In the genomic region with DNA sequence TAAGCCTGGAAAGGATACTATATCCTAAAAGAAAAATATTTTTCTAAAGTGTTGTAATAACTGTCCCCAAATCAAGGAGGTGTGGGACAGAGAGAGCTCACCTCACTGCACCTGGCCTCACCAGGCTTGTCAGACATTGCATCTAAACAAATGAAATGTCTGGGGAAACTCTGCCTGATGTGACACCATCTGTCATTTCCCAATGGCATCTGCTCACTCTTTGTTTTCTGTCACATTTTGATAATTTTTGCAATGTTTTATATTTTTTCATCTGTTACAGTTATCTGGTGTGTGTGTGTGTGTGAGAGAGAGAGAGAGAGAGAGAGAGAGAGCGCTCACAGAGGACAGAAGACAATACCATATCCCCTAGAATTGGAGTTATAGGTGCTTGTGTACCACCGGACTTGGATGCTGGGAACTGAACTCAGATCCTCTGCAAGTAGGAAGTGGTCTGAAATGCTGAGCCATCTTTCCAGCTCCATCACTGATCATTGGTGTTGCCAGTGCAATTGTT, we compare ENCODE assay signal across 13 mouse cellular contexts.
"Had no signal": no experiment of that assay in that cellular context is flagged by ENCODE, and none has a peak within 500 bp of the region (broad histone marks: within the 10 kb centered on the region; RNA-seq: fewer than 3 reads in every experiment).

No protein-coding gene starts in this region.

- H3K9me3 ChIP-seq: limb, embryonic 12.5 days; liver, embryonic 13.5 days; lung, embryonic 15.5 days; midbrain, embryonic 12.5 days had no signal

- H3K27ac ChIP-seq: limb, embryonic 12.5 days; liver, embryonic 13.5 days; lung, embryonic 15.5 days; midbrain, embryonic 12.5 days had no signal

- ATAC-seq: liver, postnatal 0 days; midbrain, embryonic 16.5 days had no signal

- H3K9ac ChIP-seq: limb, embryonic 12.5 days; liver, embryonic 13.5 days; liver, postnatal 0 days; lung, embryonic 15.5 days; midbrain, embryonic 12.5 days had no signal

- H3K4me2 ChIP-seq: limb, embryonic 12.5 days; liver, embryonic 13.5 days; lung, embryonic 15.5 days; midbrain, embryonic 12.5 days had no signal

- H3K27me3 ChIP-seq: liver, embryonic 13.5 days; lung, embryonic 15.5 days; midbrain, embryonic 12.5 days had no signal

- H3K4me1 ChIP-seq: limb, embryonic 12.5 days; liver, embryonic 13.5 days; lung, embryonic 15.5 days; midbrain, embryonic 12.5 days had no signal

- H3K4me3 ChIP-seq: limb, embryonic 12.5 days; liver, embryonic 13.5 days; lung, embryonic 15.5 days; midbrain, embryonic 12.5 days had no signal

- DNase-seq: kidney, adult 11 months; kidney, postnatal 10 days; kidney, postnatal 4 days; liver; liver, embryonic 13.5 days; liver, postnatal 0 days; right cerebral cortex, adult 18-20 months; right cerebral cortex, postnatal 25 days; thymus, postnatal 36 days had no signal

- H3K36me3 ChIP-seq: limb, embryonic 12.5 days; liver, embryonic 13.5 days; lung, embryonic 15.5 days; midbrain, embryonic 12.5 days had no signal
